Mouse (Mus musculus) heart, postnatal 4 days (tissue): ENCODE data around the gene Vmn1r36. TPM values are rescaled to one million over a fixed set of nuclear protein-coding genes. Genes with fewer than 3 reads are reported as not detected.
"Not testable (repeated sequence)": the region's sequence is repeated elsewhere in the genome, so short reads cannot be mapped to it uniquely, and the experiment has no call there.

Experiments used
- DNase-seq: peaks from one replicate; pipeline ENCODE4 v3.0.0; 2021
- total RNA-seq, 2 experiments: library from RNA; stranded (reverse); gene quantifications; 2 replicates each; pipeline ENCODE4 v1.2.3; 2021

Vmn1r36 gene
- not detected for total RNA-seq

GRCm38 (mm10) chr6:66719068-66719467, at the start of gene Vmn1r36:
Vmn1r36 (minus strand) TSS chr6:66719168.
- not testable (repeated sequence) for DNase-seq

GRCm38 (mm10) chr6:66729082-66729481, 10.1 kb upstream of the Vmn1r36 start, which contains the start of gene Vmn1r37:
Vmn1r37 (plus strand) TSS chr6:66729382.
- not testable (repeated sequence) for DNase-seq

DNA sequence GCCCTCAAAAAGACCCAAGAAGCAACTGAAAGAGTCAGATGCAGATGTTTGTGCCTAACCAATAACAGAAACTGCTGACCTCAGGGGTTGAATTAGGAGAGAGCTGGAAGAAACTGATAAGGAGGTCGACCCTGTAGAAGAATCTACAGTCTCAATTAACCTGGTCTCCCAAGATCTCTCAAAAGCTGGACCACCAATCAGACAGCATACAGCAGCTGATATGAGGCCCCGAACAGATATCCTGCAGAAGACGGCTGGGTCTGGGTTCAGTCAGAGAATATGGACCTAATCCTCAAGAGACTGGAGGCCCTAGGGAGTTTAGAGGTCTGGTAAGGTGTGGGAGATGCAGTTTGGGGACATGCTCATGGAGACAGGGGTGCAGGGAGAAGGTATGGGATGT, 5.1 kb downstream of the Vmn1r36 start:
- no peak for DNase-seq

DNA sequence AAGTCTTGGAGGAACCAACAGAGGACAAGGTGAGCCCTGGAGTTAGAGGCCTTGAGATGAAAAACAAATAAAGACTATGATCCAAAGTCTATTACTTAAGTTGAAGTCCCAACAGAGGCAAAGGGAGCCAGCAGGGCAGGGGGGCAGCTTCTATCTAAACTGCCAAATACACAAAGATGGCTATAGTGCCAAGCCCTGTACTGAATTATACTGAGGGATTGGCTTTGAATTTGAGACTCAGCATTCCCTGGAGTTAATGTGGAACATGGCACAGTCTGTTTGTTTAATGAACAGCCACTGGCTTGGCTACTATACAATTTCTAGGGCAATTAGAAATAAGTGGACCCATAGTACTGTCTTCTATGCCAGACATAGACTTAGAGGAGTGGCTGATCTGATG, 10.1 kb downstream of the Vmn1r36 start:
- no peak for DNase-seq

DNA sequence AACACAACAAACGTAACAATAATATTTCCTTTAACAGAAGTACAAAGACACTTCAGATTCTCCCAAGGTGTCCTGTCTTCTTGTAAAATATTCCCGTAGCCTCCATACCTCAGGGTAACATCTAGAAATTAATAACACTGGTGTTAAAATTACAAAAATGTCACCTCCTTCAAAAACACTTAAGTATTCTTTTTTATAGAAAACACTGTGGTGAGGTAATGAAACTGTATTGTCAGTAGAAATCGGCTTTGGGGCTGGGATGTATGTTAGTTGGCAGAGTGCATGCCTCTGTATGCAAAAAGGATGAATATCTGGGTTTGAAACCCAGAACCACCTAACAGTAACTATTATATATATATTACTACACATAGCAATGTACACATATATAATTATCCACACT, 33.2 kb downstream of the Vmn1r36 start, which contains the start of gene Vmn1r35:
Gene Vmn1r35 (minus strand): TSS at position 101 of the 400 bp plus-strand sequence.
- DNase-seq, result no peak

Other genes starting within 250 kb of the Vmn1r36 start
- gene Mad2l1, start 183.8 kb downstream of the Vmn1r36 start, total RNA-seq, result 10 to 100 TPM; 40.5 to 45.4 TPM
- gene Vmn1r32, start 159.1 kb downstream of the Vmn1r36 start, total RNA-seq, result not detected
- gene Vmn1r33, start 100.9 kb downstream of the Vmn1r36 start, total RNA-seq, result not detected
- gene Vmn1r34, start 75.3 kb downstream of the Vmn1r36 start, total RNA-seq, result not detected
- gene Vmn1r35, start 33.3 kb downstream of the Vmn1r36 start, total RNA-seq, result not detected
- gene Vmn1r37, start 10.2 kb upstream of the Vmn1r36 start, total RNA-seq, result not detected
- gene Vmn1r38, start 63.5 kb upstream of the Vmn1r36 start, total RNA-seq, result not detected
- not detected for gene Vmn1r39, start 91.4 kb upstream of the Vmn1r36 start, total RNA-seq
- gene Gng12, start 177.2 kb upstream of the Vmn1r36 start, total RNA-seq, result 10 to 100 TPM; 60.9 to 63.1 TPM